Comparison of ENCODE assay signal across 18 mouse cellular contexts in the genomic region with DNA sequence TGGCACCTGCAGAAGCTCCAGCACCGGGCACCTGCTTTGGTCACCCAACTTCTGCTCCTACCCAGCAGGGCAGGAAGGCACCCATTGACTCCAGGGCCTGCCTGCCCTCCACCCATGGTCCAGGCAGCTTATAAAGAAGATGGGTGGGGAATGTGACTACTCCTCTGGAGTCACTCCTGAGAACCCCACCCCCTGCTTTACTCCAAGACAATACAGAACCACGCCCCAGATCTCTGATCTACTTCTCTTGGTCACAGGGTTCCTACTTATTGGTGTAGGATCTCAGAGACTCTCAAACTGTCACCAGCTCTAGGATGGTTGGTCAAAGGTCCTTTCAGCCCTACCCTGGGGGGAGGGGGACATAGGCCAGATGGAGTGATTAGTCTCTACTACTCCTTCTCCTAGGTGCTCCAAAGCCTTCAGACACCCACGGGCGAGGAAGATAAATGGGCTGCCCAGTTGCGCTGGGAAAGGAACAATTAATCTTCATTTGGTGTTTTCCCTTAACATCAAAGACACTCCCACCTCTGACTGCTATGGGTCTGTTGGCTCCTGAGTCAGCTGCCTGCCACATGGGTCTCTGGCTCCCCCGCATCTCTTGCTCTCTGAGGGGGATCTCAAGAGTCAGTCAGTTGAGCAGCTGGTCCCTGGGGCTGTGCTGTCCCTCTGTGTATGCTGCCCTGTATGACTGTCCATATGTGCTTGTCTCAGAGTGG. TPM values are rescaled to one million over a fixed set of nuclear protein-coding genes. Genes with fewer than 3 reads are reported as not detected.
DNase-seq lines count a peak whose midpoint lies in the region; ATAC-seq and TF ChIP-seq lines count a peak whose summit lies in the region.
"Had no signal": no experiment of that assay in that cellular context is flagged by ENCODE, and none has a peak within 500 bp of the region (broad histone marks: within the 10 kb centered on the region; RNA-seq: fewer than 3 reads in every experiment).

No protein-coding gene starts in this region.

- ATAC-seq in heart, embryonic 11.5 days (replicated peaks; ENCODE audit: insufficient number of reproducible peaks, low FRiP score, low TSS enrichment), result 0 out of 2 replicates have a peak, but pooled peaks have one; percentile 57
- no peak for ATAC-seq in heart, embryonic 12.5 days (ENCODE audit: insufficient number of reproducible peaks, low FRiP score)
- peak; percentile 46; the same call in 1 of the 2 replicates for ATAC-seq in stomach, embryonic 14.5 days (ENCODE audit: insufficient number of reproducible peaks, insufficient read depth, low FRiP score, low read depth)
- no peak for ATAC-seq in stomach, postnatal 0 days (ENCODE audit: low FRiP score, low TSS enrichment)
- ATAC-seq in hindbrain, embryonic 16.5 days, result peak; percentile 69
- no peak for ATAC-seq in forebrain, postnatal 0 days
- no peak for ATAC-seq in forebrain, embryonic 16.5 days
- ATAC-seq: intestine, embryonic 16.5 days had no signal

- H3K9ac ChIP-seq in heart, embryonic 11.5 days (ENCODE audit: low read depth, low read length), result no peak overlapping the region
- no peak overlapping the region for H3K9ac ChIP-seq in heart, embryonic 12.5 days
- H3K9ac ChIP-seq in stomach, embryonic 14.5 days (replicated peaks; ENCODE audit: low read depth, low read length), result no peak overlapping the region
- no peak overlapping the region for H3K9ac ChIP-seq in stomach, postnatal 0 days (ENCODE audit: low read length)
- H3K9ac ChIP-seq in hindbrain, embryonic 16.5 days (ENCODE audit: low read depth, low read length), result no peak overlapping the region
- H3K9ac ChIP-seq in forebrain, postnatal 0 days, result no peak overlapping the region
- H3K9ac ChIP-seq in forebrain, embryonic 16.5 days (replicated peaks; ENCODE audit: low read depth, low read length), result no peak overlapping the region
- H3K9ac ChIP-seq: forebrain, embryonic 12.5 days; liver, embryonic 13.5 days had no signal

- 0 out of 2 replicates have a peak, but pooled peaks cover 2% of the 10 kb centered on the region for H3K27me3 ChIP-seq in heart, embryonic 11.5 days (ENCODE audit: control insufficient read depth, insufficient read depth, low read length)
- 0 out of 2 replicates have a peak, but pooled peaks cover 18% of the 10 kb centered on the region for H3K27me3 ChIP-seq in heart, embryonic 12.5 days (replicated peaks)
- no peaks in the 10 kb centered on the region for H3K27me3 ChIP-seq in stomach, embryonic 14.5 days (ENCODE audit: control insufficient read depth, insufficient read depth, low read length)
- H3K27me3 ChIP-seq in stomach, postnatal 0 days (ENCODE audit: control insufficient read depth, insufficient read depth, low read length), result no peaks in the 10 kb centered on the region; the same call in 1 of the 2 replicates
- H3K27me3 ChIP-seq in hindbrain, embryonic 16.5 days (replicated peaks; ENCODE audit: control insufficient read depth, insufficient read depth, low read length), result no peaks in the 10 kb centered on the region
- H3K27me3 ChIP-seq in forebrain, postnatal 0 days (ENCODE audit: insufficient read depth, low read length), result no peaks in the 10 kb centered on the region
- H3K27me3 ChIP-seq in forebrain, embryonic 16.5 days (replicated peaks; ENCODE audit: control insufficient read depth, insufficient read depth, low read length), result no peaks in the 10 kb centered on the region
- H3K27me3 ChIP-seq: forebrain, embryonic 12.5 days; liver, embryonic 13.5 days had no signal

- H3K9me3 ChIP-seq in heart, embryonic 11.5 days (replicated peaks; ENCODE audit: control insufficient read depth, low read length), result no peaks in the 10 kb centered on the region
- H3K9me3 ChIP-seq in heart, embryonic 12.5 days (replicated peaks), result no peaks in the 10 kb centered on the region
- H3K9me3 ChIP-seq in stomach, embryonic 14.5 days (ENCODE audit: control insufficient read depth, low read depth, low read length), result no peaks in the 10 kb centered on the region
- H3K9me3 ChIP-seq in stomach, postnatal 0 days (ENCODE audit: control insufficient read depth, low read length), result no peaks in the 10 kb centered on the region
- no peaks in the 10 kb centered on the region for H3K9me3 ChIP-seq in hindbrain, embryonic 16.5 days (ENCODE audit: control insufficient read depth, low read length)
- no peaks in the 10 kb centered on the region for H3K9me3 ChIP-seq in forebrain, postnatal 0 days (ENCODE audit: low read length)
- H3K9me3 ChIP-seq in forebrain, embryonic 16.5 days (ENCODE audit: control insufficient read depth, low read length), result no peaks in the 10 kb centered on the region
- H3K9me3 ChIP-seq: forebrain, embryonic 12.5 days; heart, embryonic 10.5 days; limb, embryonic 10.5 days; liver, embryonic 13.5 days had no signal

- no peak overlapping the region for H3K4me3 ChIP-seq in heart, embryonic 11.5 days (ENCODE audit: low read depth, low read length)
- no peak overlapping the region for H3K4me3 ChIP-seq in heart, embryonic 12.5 days
- no peak overlapping the region for H3K4me3 ChIP-seq in stomach, embryonic 14.5 days (ENCODE audit: low read depth, low read length)
- H3K4me3 ChIP-seq in stomach, postnatal 0 days (ENCODE audit: low read depth, low read length), result no peak overlapping the region
- H3K4me3 ChIP-seq in hindbrain, embryonic 16.5 days (ENCODE audit: low read length), result no peak overlapping the region
- H3K4me3 ChIP-seq in forebrain, postnatal 0 days (ENCODE audit: low read depth, low read length), result no peak overlapping the region
- H3K4me3 ChIP-seq in forebrain, embryonic 16.5 days (replicated peaks; ENCODE audit: low read length), result no peak overlapping the region
- H3K4me3 ChIP-seq: forebrain, embryonic 12.5 days; heart, embryonic 10.5 days; limb, embryonic 10.5 days; liver, embryonic 13.5 days had no signal

- no peak for TF ChIP-seq EP300 in stomach, postnatal 0 days (optimal IDR thresholded peaks at IDR 0.05)

- no peak for DNase-seq in stomach, postnatal 0 days (ENCODE audit: low spot score)
- DNase-seq in forebrain, postnatal 0 days, result no peak
- no peak for DNase-seq in layer of hippocampus, postnatal 25 days (ENCODE audit: extremely low spot score in 1 of 2, low spot score in 1 of 2)
- DNase-seq: adrenal gland, postnatal 10 days; cerebellum, adult 11-12 months; gastrocnemius, postnatal 36 days; liver, embryonic 13.5 days; midbrain, embryonic 14.5 days; thymus, postnatal 25 days had no signal

- H3K27ac ChIP-seq in heart, embryonic 11.5 days (ENCODE audit: low read depth, low read length), result no peak overlapping the region
- no peak overlapping the region for H3K27ac ChIP-seq in heart, embryonic 12.5 days (ENCODE audit: poor library complexity, severe bottlenecking)
- H3K27ac ChIP-seq in stomach, embryonic 14.5 days (ENCODE audit: low read length), result no peak overlapping the region
- H3K27ac ChIP-seq in stomach, postnatal 0 days (replicated peaks), result no peak overlapping the region
- H3K27ac ChIP-seq in hindbrain, embryonic 16.5 days (ENCODE audit: low read depth, low read length), result no peak overlapping the region
- H3K27ac ChIP-seq in forebrain, postnatal 0 days (ENCODE audit: low read depth, low read length), result no peak overlapping the region
- H3K27ac ChIP-seq in forebrain, embryonic 16.5 days (ENCODE audit: low read length), result no peak overlapping the region
- H3K27ac ChIP-seq: forebrain, embryonic 12.5 days; heart, embryonic 10.5 days; limb, embryonic 10.5 days; liver, embryonic 13.5 days had no signal

- no peaks in the 10 kb centered on the region for H3K4me1 ChIP-seq in heart, embryonic 11.5 days (ENCODE audit: control insufficient read depth, insufficient read depth, low read length)
- 0 out of 2 replicates have a peak, but pooled peaks cover under 1% of the 10 kb centered on the region for H3K4me1 ChIP-seq in heart, embryonic 12.5 days (replicated peaks)
- H3K4me1 ChIP-seq in stomach, embryonic 14.5 days (ENCODE audit: control insufficient read depth, insufficient read depth, low read length), result no peaks in the 10 kb centered on the region
- H3K4me1 ChIP-seq in stomach, postnatal 0 days (replicated peaks; ENCODE audit: control insufficient read depth, insufficient read depth), result no peaks in the 10 kb centered on the region
- no peaks in the 10 kb centered on the region for H3K4me1 ChIP-seq in hindbrain, embryonic 16.5 days (ENCODE audit: control insufficient read depth, insufficient read depth, low read depth, low read length)
- no peaks in the 10 kb centered on the region for H3K4me1 ChIP-seq in forebrain, postnatal 0 days (ENCODE audit: insufficient read depth)
- H3K4me1 ChIP-seq in forebrain, embryonic 16.5 days (replicated peaks; ENCODE audit: control insufficient read depth, insufficient read depth, low read length), result peaks cover 10% of the 10 kb centered on the region
- H3K4me1 ChIP-seq: forebrain, embryonic 12.5 days; heart, embryonic 10.5 days; liver, embryonic 13.5 days had no signal

- H3K4me2 ChIP-seq in heart, embryonic 11.5 days, result no peak overlapping the region
- no peak overlapping the region for H3K4me2 ChIP-seq in heart, embryonic 12.5 days
- H3K4me2 ChIP-seq in stomach, embryonic 14.5 days (replicated peaks; ENCODE audit: low read depth, low read length), result no peak overlapping the region
- no peak overlapping the region for H3K4me2 ChIP-seq in stomach, postnatal 0 days (replicated peaks; ENCODE audit: low read depth)
- H3K4me2 ChIP-seq in hindbrain, embryonic 16.5 days (ENCODE audit: low read length), result no peak overlapping the region
- H3K4me2 ChIP-seq in forebrain, postnatal 0 days (ENCODE audit: low read depth), result no peak overlapping the region
- no peak overlapping the region for H3K4me2 ChIP-seq in forebrain, embryonic 16.5 days (ENCODE audit: low read length)
- H3K4me2 ChIP-seq: forebrain, embryonic 12.5 days; liver, embryonic 13.5 days had no signal

- no peaks in the 10 kb centered on the region for H3K36me3 ChIP-seq in heart, embryonic 11.5 days (ENCODE audit: control insufficient read depth, insufficient read depth, low read length)
- H3K36me3 ChIP-seq in heart, embryonic 12.5 days, result no peaks in the 10 kb centered on the region
- H3K36me3 ChIP-seq in stomach, embryonic 14.5 days (ENCODE audit: control insufficient read depth, insufficient read depth, low read length), result no peaks in the 10 kb centered on the region
- H3K36me3 ChIP-seq in stomach, postnatal 0 days (ENCODE audit: control insufficient read depth, insufficient read depth, low read length), result no peaks in the 10 kb centered on the region
- H3K36me3 ChIP-seq in hindbrain, embryonic 16.5 days (ENCODE audit: control insufficient read depth, insufficient read depth, low read length), result no peaks in the 10 kb centered on the region
- H3K36me3 ChIP-seq in forebrain, postnatal 0 days (ENCODE audit: insufficient read depth), result no peaks in the 10 kb centered on the region
- H3K36me3 ChIP-seq in forebrain, embryonic 16.5 days (ENCODE audit: control insufficient read depth, insufficient read depth), result no peaks in the 10 kb centered on the region
- H3K36me3 ChIP-seq: forebrain, embryonic 12.5 days; heart, embryonic 10.5 days; limb, embryonic 10.5 days; liver, embryonic 13.5 days had no signal

- no peak for TF ChIP-seq CTCF in stomach, postnatal 0 days (IDR thresholded peaks at IDR 0.05; ENCODE audit: low read depth)
- TF ChIP-seq CTCF in forebrain, postnatal 0 days (IDR thresholded peaks at IDR 0.05; ENCODE audit: low read depth), result no peak

- whole genome bisulfite sequencing in heart, embryonic 11.5 days (ENCODE audit: insufficient replicate concordance), result 59% methylated on average over 6 of the region's 6 CpGs
- 78% methylated on average over 6 of the region's 6 CpGs for WGBS in heart, embryonic 12.5 days
- 34% methylated on average over 6 of the region's 6 CpGs for WGBS in stomach, embryonic 14.5 days
- 30% methylated on average over 6 of the region's 6 CpGs for WGBS in stomach, postnatal 0 days
- 56% methylated on average over 6 of the region's 6 CpGs for WGBS in hindbrain, embryonic 16.5 days
- WGBS in forebrain, postnatal 0 days, result 88% methylated on average over 6 of the region's 6 CpGs
- 93% methylated on average over 6 of the region's 6 CpGs for WGBS in forebrain, embryonic 16.5 days

RNA-seq across cellular contexts. Expression of a gene that starts 39.2 kb away (rescaled TPM):
- polyA plus RNA-seq in heart, embryonic 11.5 days (2014; fragmentation: Nextera tagmentation; extraction: Ambion mirVana), result 4.2 and 5.3 TPM in 2 replicates
- polyA plus RNA-seq in heart, embryonic 12.5 days (2016; fragmentation: Nextera tagmentation; extraction: Ambion mirVana), result 6.4 and 8.0 TPM in 2 replicates
- polyA plus RNA-seq in stomach, embryonic 14.5 days (2014; fragmentation: Nextera tagmentation; extraction: Ambion mirVana), result 0.24 and 0.36 TPM in 2 replicates
- 0.12 and 0.23 TPM in 2 replicates for polyA plus RNA-seq in stomach, postnatal 0 days (2015; fragmentation: Nextera tagmentation; extraction: Ambion mirVana)
- 1.4 and 1.7 TPM in 2 replicates for polyA plus RNA-seq in hindbrain, embryonic 16.5 days (2015; fragmentation: Nextera tagmentation; extraction: Ambion mirVana)
- 1.1 and 1.3 TPM in 2 replicates for total RNA-seq in forebrain, postnatal 0 days (2014; rRNA removed)
- 1.2 and 1.6 TPM in 2 replicates for polyA plus RNA-seq in forebrain, postnatal 0 days (2015; fragmentation: Nextera tagmentation; extraction: Ambion mirVana)
- polyA plus RNA-seq in forebrain, embryonic 16.5 days (2015; fragmentation: Nextera tagmentation; extraction: Ambion mirVana), result 0.29 and 1.3 TPM in 2 replicates
- 1 to 10 TPM; 3.2 to 4.9 TPM for total RNA-seq in layer of hippocampus, postnatal 25 days (2021)

RNA-seq across cellular contexts. Expression of a gene that starts 55.8 kb away (rescaled TPM):
- 206 and 210 TPM in 2 replicates for polyA plus RNA-seq in heart, embryonic 11.5 days (2014; fragmentation: Nextera tagmentation; extraction: Ambion mirVana)
- polyA plus RNA-seq in heart, embryonic 12.5 days (2016; fragmentation: Nextera tagmentation; extraction: Ambion mirVana), result 189 and 199 TPM in 2 replicates
- polyA plus RNA-seq in stomach, embryonic 14.5 days (2014; fragmentation: Nextera tagmentation; extraction: Ambion mirVana), result 123 and 138 TPM in 2 replicates
- 103 TPM in 2 replicates for polyA plus RNA-seq in stomach, postnatal 0 days (2015; fragmentation: Nextera tagmentation; extraction: Ambion mirVana)
- 209 and 213 TPM in 2 replicates for polyA plus RNA-seq in hindbrain, embryonic 16.5 days (2015; fragmentation: Nextera tagmentation; extraction: Ambion mirVana)
- 180 and 191 TPM in 2 replicates for total RNA-seq in forebrain, postnatal 0 days (2014; rRNA removed)
- polyA plus RNA-seq in forebrain, postnatal 0 days (2015; fragmentation: Nextera tagmentation; extraction: Ambion mirVana), result 222 TPM in 2 replicates
- polyA plus RNA-seq in forebrain, embryonic 16.5 days (2015; fragmentation: Nextera tagmentation; extraction: Ambion mirVana), result 229 and 233 TPM in 2 replicates
- 100 to 1,000 TPM; 133 to 137 TPM for total RNA-seq in layer of hippocampus, postnatal 25 days (2021)

Comparison
In these comparisons a context has a peak if more than half of its experiments do, and no peak if none do; other contexts are left out.
1. ATAC-seq: peak in heart, embryonic 11.5 days (single experiment), stomach, embryonic 14.5 days (single experiment) and hindbrain, embryonic 16.5 days (single experiment); none in heart, embryonic 12.5 days (single experiment), stomach, postnatal 0 days (single experiment), forebrain, postnatal 0 days (single experiment) and forebrain, embryonic 16.5 days (single experiment).